Comparison of ENCODE assay signal across 20 mouse cellular contexts in the genomic region with DNA sequence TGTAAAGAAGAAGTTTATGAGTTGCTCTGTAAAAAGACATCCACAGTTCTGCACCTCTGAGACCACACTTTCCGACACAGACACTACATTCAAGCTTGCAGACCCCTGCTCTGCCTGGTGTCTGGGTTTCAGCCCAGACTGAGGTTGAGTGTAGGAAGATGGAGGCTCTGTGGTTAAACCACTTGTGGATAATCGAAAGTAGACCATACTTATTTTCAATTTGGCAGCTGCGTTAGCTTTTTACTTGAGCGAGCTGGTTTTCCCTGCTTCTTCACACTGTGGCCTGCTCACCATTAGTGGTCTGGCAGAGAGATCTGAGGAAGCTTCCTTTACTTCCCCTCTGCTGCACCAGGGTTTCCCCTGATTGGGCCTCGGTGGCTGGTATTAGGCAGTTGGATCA.
"Had no signal": no experiment of that assay in that cellular context is flagged by ENCODE, and none has a peak within 500 bp of the region (broad histone marks: within the 10 kb centered on the region; RNA-seq: fewer than 3 reads in every experiment).

No protein-coding gene starts in this region.

- DNase-seq: kidney, adult 2 months; kidney, postnatal 25 days; liver; lung, adult 2 months; lung, postnatal 14 days; lung, postnatal 4 days; right cerebral cortex, adult 18-20 months; right cerebral cortex, postnatal 14 days; right cerebral cortex, postnatal 4 days; thymus, adult 2 months; thymus, postnatal 14 days; thymus, postnatal 4 days had no signal

- H3K9me3 ChIP-seq: liver, embryonic 12.5 days; liver, embryonic 15.5 days; midbrain, embryonic 12.5 days; midbrain, embryonic 15.5 days; neural tube, embryonic 12.5 days; neural tube, embryonic 15.5 days had no signal

- H3K4me3 ChIP-seq: liver, embryonic 12.5 days; liver, embryonic 15.5 days; midbrain, embryonic 12.5 days; midbrain, embryonic 15.5 days; neural tube, embryonic 12.5 days; neural tube, embryonic 15.5 days had no signal

- H3K9ac ChIP-seq: liver, embryonic 12.5 days; liver, embryonic 15.5 days; midbrain, embryonic 12.5 days; midbrain, embryonic 15.5 days; neural tube, embryonic 12.5 days; neural tube, embryonic 15.5 days had no signal

- ATAC-seq: liver, embryonic 12.5 days; midbrain, embryonic 15.5 days had no signal

- H3K27me3 ChIP-seq: liver, embryonic 12.5 days; liver, embryonic 15.5 days; midbrain, embryonic 12.5 days; midbrain, embryonic 15.5 days; neural tube, embryonic 12.5 days; neural tube, embryonic 15.5 days had no signal

- H3K4me2 ChIP-seq: liver, embryonic 12.5 days; liver, embryonic 15.5 days; midbrain, embryonic 12.5 days; midbrain, embryonic 15.5 days; neural tube, embryonic 12.5 days; neural tube, embryonic 15.5 days had no signal

- H3K36me3 ChIP-seq: liver, embryonic 12.5 days; liver, embryonic 15.5 days; midbrain, embryonic 12.5 days; midbrain, embryonic 15.5 days; neural tube, embryonic 12.5 days; neural tube, embryonic 15.5 days had no signal

- H3K27ac ChIP-seq: kidney, postnatal 0 days; liver, embryonic 12.5 days; liver, embryonic 15.5 days; midbrain, embryonic 12.5 days; midbrain, embryonic 15.5 days; neural tube, embryonic 12.5 days; neural tube, embryonic 15.5 days; stomach, postnatal 0 days had no signal
